10 mouse cellular contexts compared by ENCODE assay signal in the genomic region with DNA sequence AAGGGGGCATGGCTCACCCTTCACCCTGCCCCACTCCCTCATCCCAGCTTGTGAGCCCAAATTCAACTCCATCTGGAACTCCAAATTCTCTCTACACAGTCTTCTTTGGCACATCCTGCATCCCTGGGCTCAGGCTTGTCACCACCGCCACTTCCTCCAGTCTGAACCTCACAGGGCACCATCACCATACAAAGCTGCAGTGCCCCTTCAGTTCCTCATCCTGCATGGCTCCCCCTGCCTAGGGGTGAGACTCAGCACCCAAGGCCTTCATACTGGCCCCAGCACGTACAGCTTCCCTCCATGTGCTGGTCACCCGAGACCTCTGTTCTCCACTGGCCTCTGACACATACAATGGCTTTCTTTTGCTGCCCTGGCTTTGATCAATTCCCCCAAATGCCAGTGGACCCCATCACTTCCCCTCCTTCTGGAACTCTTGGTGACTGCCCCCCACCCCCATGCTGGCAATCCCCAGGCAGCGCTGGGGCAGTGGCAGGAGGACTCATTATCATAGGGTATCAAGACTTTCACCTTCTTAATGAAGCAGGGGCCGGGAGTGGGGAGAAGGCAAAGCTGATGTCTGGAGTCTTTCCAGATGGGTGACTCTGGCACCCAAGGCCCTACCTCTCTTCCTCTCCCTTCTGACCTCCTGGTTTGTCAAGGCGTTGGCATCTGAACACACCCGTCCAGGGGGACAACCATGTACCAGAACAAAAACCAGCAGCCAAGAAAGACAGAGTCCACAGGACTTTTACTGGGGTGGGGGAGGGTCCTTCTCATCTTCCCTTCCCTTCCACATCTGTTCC. TPM values are rescaled to one million over a fixed set of nuclear protein-coding genes. Genes with fewer than 3 reads are reported as not detected.
DNase-seq lines count a peak whose midpoint lies in the region; ATAC-seq lines count a peak whose summit lies in the region.
"Had no signal": no experiment of that assay in that cellular context is flagged by ENCODE, and none has a peak within 500 bp of the region (broad histone marks: within the 10 kb centered on the region; RNA-seq: fewer than 3 reads in every experiment).

No protein-coding gene starts in this region.

- peak overlapping the region; percentile 84 for H3K27ac ChIP-seq in heart, embryonic 13.5 days (replicated peaks)
- H3K27ac ChIP-seq in midbrain, embryonic 12.5 days (replicated peaks): 0 out of 2 replicates have a peak overlapping the region, but pooled peaks have one; percentile 35
- H3K27ac ChIP-seq in midbrain, embryonic 15.5 days: no peak overlapping the region
- peak overlapping the region; percentile 67 for H3K27ac ChIP-seq in intestine, embryonic 16.5 days (ENCODE audit: low read length)
- H3K27ac ChIP-seq in stomach, embryonic 15.5 days: peak overlapping the region; percentile 83
- no peak overlapping the region for H3K27ac ChIP-seq in midbrain, embryonic 16.5 days (ENCODE audit: low read length)

- peak overlapping the region; percentile 9 for H3K4me2 ChIP-seq in heart, embryonic 13.5 days
- no peak overlapping the region for H3K4me2 ChIP-seq in midbrain, embryonic 12.5 days (replicated peaks)
- H3K4me2 ChIP-seq in midbrain, embryonic 15.5 days: no peak overlapping the region
- H3K4me2 ChIP-seq in intestine, embryonic 16.5 days (ENCODE audit: low read depth, low read length): peak overlapping the region; percentile 9; the same call in 1 of the 2 replicates
- H3K4me2 ChIP-seq in stomach, embryonic 15.5 days: peak overlapping the region; percentile 33; the same call in 1 of the 2 replicates
- no peak overlapping the region for H3K4me2 ChIP-seq in midbrain, embryonic 16.5 days (ENCODE audit: low read length)

- no peak overlapping the region for H3K4me3 ChIP-seq in heart, embryonic 13.5 days
- H3K4me3 ChIP-seq in midbrain, embryonic 12.5 days: no peak overlapping the region
- H3K4me3 ChIP-seq in midbrain, embryonic 15.5 days: no peak overlapping the region
- H3K4me3 ChIP-seq in intestine, embryonic 16.5 days (ENCODE audit: low read length): no peak overlapping the region
- H3K4me3 ChIP-seq in stomach, embryonic 15.5 days (replicated peaks): no peak overlapping the region
- H3K4me3 ChIP-seq in midbrain, embryonic 16.5 days (ENCODE audit: low read depth, low read length): no peak overlapping the region
- H3K4me3 ChIP-seq: megakaryocyte, embryonic 14.5 days had no signal

- peaks cover 42% of the 10 kb centered on the region for H3K36me3 ChIP-seq in heart, embryonic 13.5 days
- H3K36me3 ChIP-seq in midbrain, embryonic 12.5 days: peaks cover 16% of the 10 kb centered on the region; the same call in 1 of the 2 replicates
- H3K36me3 ChIP-seq in midbrain, embryonic 15.5 days (replicated peaks): no peaks in the 10 kb centered on the region
- no peaks in the 10 kb centered on the region; the same call in 1 of the 2 replicates for H3K36me3 ChIP-seq in intestine, embryonic 16.5 days (ENCODE audit: control insufficient read depth, insufficient read depth, low read length)
- peaks cover 17% of the 10 kb centered on the region; the same call in 1 of the 2 replicates for H3K36me3 ChIP-seq in stomach, embryonic 15.5 days
- no peaks in the 10 kb centered on the region for H3K36me3 ChIP-seq in midbrain, embryonic 16.5 days (ENCODE audit: control insufficient read depth, insufficient read depth, low read length)

- DNase-seq in heart, adult 18-20 months: no peak
- no peak for DNase-seq in thymus, adult 18-20 months
- DNase-seq: cerebellum, adult 18-20 months had no signal

- peaks cover 99% of the 10 kb centered on the region for H3K4me1 ChIP-seq in heart, embryonic 13.5 days
- peaks cover 29% of the 10 kb centered on the region for H3K4me1 ChIP-seq in midbrain, embryonic 12.5 days
- peaks cover 13% of the 10 kb centered on the region for H3K4me1 ChIP-seq in midbrain, embryonic 15.5 days
- H3K4me1 ChIP-seq in intestine, embryonic 16.5 days (ENCODE audit: control insufficient read depth, insufficient read depth, low read length): peaks cover 55% of the 10 kb centered on the region
- H3K4me1 ChIP-seq in stomach, embryonic 15.5 days: peaks cover 88% of the 10 kb centered on the region
- H3K4me1 ChIP-seq in midbrain, embryonic 16.5 days (ENCODE audit: control insufficient read depth, insufficient read depth, low read length): no peaks in the 10 kb centered on the region; the same call in 1 of the 2 replicates

- H3K27me3 ChIP-seq in heart, embryonic 13.5 days (replicated peaks): no peaks in the 10 kb centered on the region
- no peaks in the 10 kb centered on the region for H3K27me3 ChIP-seq in midbrain, embryonic 12.5 days
- H3K27me3 ChIP-seq in midbrain, embryonic 15.5 days (replicated peaks): no peaks in the 10 kb centered on the region
- H3K27me3 ChIP-seq in intestine, embryonic 16.5 days (replicated peaks; ENCODE audit: control insufficient read depth, insufficient read depth, low read length): no peaks in the 10 kb centered on the region
- H3K27me3 ChIP-seq in stomach, embryonic 15.5 days (replicated peaks): no peaks in the 10 kb centered on the region
- H3K27me3 ChIP-seq in midbrain, embryonic 16.5 days (ENCODE audit: control insufficient read depth, insufficient read depth, low read depth, low read length): no peaks in the 10 kb centered on the region

- no peak for ATAC-seq in heart, embryonic 13.5 days (ENCODE audit: extremely low read depth, insufficient number of reproducible peaks, low FRiP score, low TSS enrichment)
- ATAC-seq in midbrain, embryonic 12.5 days (ENCODE audit: low FRiP score, low read depth): no peak
- no peak for ATAC-seq in midbrain, embryonic 15.5 days (replicated peaks)
- no peak for ATAC-seq in intestine, embryonic 16.5 days
- ATAC-seq in stomach, embryonic 15.5 days (ENCODE audit: insufficient read depth, low FRiP score, low read depth): no peak; the same call in 1 of the 2 replicates
- ATAC-seq in midbrain, embryonic 16.5 days: no peak

- H3K9me3 ChIP-seq in heart, embryonic 13.5 days: no peaks in the 10 kb centered on the region
- H3K9me3 ChIP-seq in midbrain, embryonic 12.5 days: no peaks in the 10 kb centered on the region
- no peaks in the 10 kb centered on the region for H3K9me3 ChIP-seq in midbrain, embryonic 15.5 days
- H3K9me3 ChIP-seq in intestine, embryonic 16.5 days (ENCODE audit: control insufficient read depth, low read length): no peaks in the 10 kb centered on the region
- H3K9me3 ChIP-seq in stomach, embryonic 15.5 days: no peaks in the 10 kb centered on the region
- H3K9me3 ChIP-seq in midbrain, embryonic 16.5 days (replicated peaks; ENCODE audit: control insufficient read depth, low read length, poor library complexity, severe bottlenecking): no peaks in the 10 kb centered on the region
- H3K9me3 ChIP-seq: megakaryocyte, embryonic 14.5 days had no signal

- WGBS in heart, embryonic 13.5 days: 33% methylated on average over 7 of the region's 7 CpGs
- 55% methylated on average over 7 of the region's 7 CpGs for WGBS in midbrain, embryonic 12.5 days
- WGBS in midbrain, embryonic 15.5 days: 65% methylated on average over 7 of the region's 7 CpGs
- WGBS in intestine, embryonic 16.5 days: 44% methylated on average over 7 of the region's 7 CpGs
- 41% methylated on average over 7 of the region's 7 CpGs for WGBS in stomach, embryonic 15.5 days
- WGBS in midbrain, embryonic 16.5 days: 62% methylated on average over 7 of the region's 7 CpGs

- peak overlapping the region; percentile 74 for H3K9ac ChIP-seq in heart, embryonic 13.5 days
- H3K9ac ChIP-seq in midbrain, embryonic 12.5 days (replicated peaks): no peak overlapping the region
- H3K9ac ChIP-seq in midbrain, embryonic 15.5 days: no peak overlapping the region
- H3K9ac ChIP-seq in intestine, embryonic 16.5 days (ENCODE audit: low read depth, low read length): peak overlapping the region; percentile 59
- no peak overlapping the region for H3K9ac ChIP-seq in stomach, embryonic 15.5 days
- no peak overlapping the region for H3K9ac ChIP-seq in midbrain, embryonic 16.5 days (ENCODE audit: low read depth, low read length)

RNA-seq across cellular contexts. Expression of a gene that starts 12.7 kb away (rescaled TPM):
- 5.2 and 5.7 TPM in 2 replicates for polyA plus RNA-seq in heart, embryonic 13.5 days (2015; fragmentation: Nextera tagmentation; extraction: Ambion mirVana)
- 10 to 100 TPM; 23.6 to 24.8 TPM for total RNA-seq in heart, adult 18-20 months (2021)
- 7.1 and 7.9 TPM in 2 replicates for polyA plus RNA-seq in midbrain, embryonic 12.5 days (2016; fragmentation: Nextera tagmentation; extraction: Ambion mirVana)
- 13.9 and 14.4 TPM in 2 replicates for polyA plus RNA-seq in midbrain, embryonic 15.5 days (2015; fragmentation: Nextera tagmentation; extraction: Ambion mirVana)
- polyA plus RNA-seq in intestine, embryonic 16.5 days (2015; fragmentation: Nextera tagmentation; extraction: Ambion mirVana): 4.1 and 4.6 TPM in 2 replicates
- polyA plus RNA-seq in stomach, embryonic 15.5 days (2015; fragmentation: Nextera tagmentation; extraction: Ambion mirVana): 6.2 and 7.9 TPM in 2 replicates
- polyA plus RNA-seq in midbrain, embryonic 16.5 days (2015; fragmentation: Nextera tagmentation; extraction: Ambion mirVana): 13.8 and 17.6 TPM in 2 replicates

RNA-seq across cellular contexts. Expression of a gene that starts 55.2 kb away (rescaled TPM):
- 4.3 and 4.6 TPM in 2 replicates for polyA plus RNA-seq in heart, embryonic 13.5 days (2015; fragmentation: Nextera tagmentation; extraction: Ambion mirVana)
- total RNA-seq in heart, adult 18-20 months (2021): 1 to 10 TPM; 3.2 TPM
- polyA plus RNA-seq in midbrain, embryonic 12.5 days (2016; fragmentation: Nextera tagmentation; extraction: Ambion mirVana): 2.2 and 3.0 TPM in 2 replicates
- polyA plus RNA-seq in midbrain, embryonic 15.5 days (2015; fragmentation: Nextera tagmentation; extraction: Ambion mirVana): 3.2 and 3.6 TPM in 2 replicates
- polyA plus RNA-seq in intestine, embryonic 16.5 days (2015; fragmentation: Nextera tagmentation; extraction: Ambion mirVana): 9.0 and 9.8 TPM in 2 replicates
- polyA plus RNA-seq in stomach, embryonic 15.5 days (2015; fragmentation: Nextera tagmentation; extraction: Ambion mirVana): 8.0 and 8.2 TPM in 2 replicates
- 2.8 and 3.0 TPM in 2 replicates for polyA plus RNA-seq in midbrain, embryonic 16.5 days (2015; fragmentation: Nextera tagmentation; extraction: Ambion mirVana)

RNA-seq across cellular contexts. Expression of a gene that starts 56.0 kb away (rescaled TPM):
- 2.9 and 3.7 TPM in 2 replicates for polyA plus RNA-seq in heart, embryonic 13.5 days (2015; fragmentation: Nextera tagmentation; extraction: Ambion mirVana)
- total RNA-seq in heart, adult 18-20 months (2021): 1 to 10 TPM; 4.5 to 5.4 TPM
- 2.3 and 2.4 TPM in 2 replicates for polyA plus RNA-seq in midbrain, embryonic 12.5 days (2016; fragmentation: Nextera tagmentation; extraction: Ambion mirVana)
- polyA plus RNA-seq in midbrain, embryonic 15.5 days (2015; fragmentation: Nextera tagmentation; extraction: Ambion mirVana): 4.7 and 5.9 TPM in 2 replicates
- 2.4 and 3.8 TPM in 2 replicates for polyA plus RNA-seq in intestine, embryonic 16.5 days (2015; fragmentation: Nextera tagmentation; extraction: Ambion mirVana)
- polyA plus RNA-seq in stomach, embryonic 15.5 days (2015; fragmentation: Nextera tagmentation; extraction: Ambion mirVana): 3.2 and 4.1 TPM in 2 replicates
- polyA plus RNA-seq in midbrain, embryonic 16.5 days (2015; fragmentation: Nextera tagmentation; extraction: Ambion mirVana): 5.0 and 5.4 TPM in 2 replicates

Comparison
In these comparisons a context has a peak if more than half of its experiments do, and no peak if none do; other contexts are left out.
1. H3K27ac ChIP-seq: peak in heart, embryonic 13.5 days (single experiment), midbrain, embryonic 12.5 days (single experiment), intestine, embryonic 16.5 days (single experiment) and stomach, embryonic 15.5 days (single experiment); none in midbrain, embryonic 15.5 days (single experiment) and midbrain, embryonic 16.5 days (single experiment).
2. H3K4me2 ChIP-seq: peak in heart, embryonic 13.5 days (single experiment), intestine, embryonic 16.5 days (single experiment) and stomach, embryonic 15.5 days (single experiment); none in midbrain, embryonic 12.5 days (single experiment), midbrain, embryonic 15.5 days (single experiment) and midbrain, embryonic 16.5 days (single experiment).
3. H3K9ac ChIP-seq: peak in heart, embryonic 13.5 days (single experiment) and intestine, embryonic 16.5 days (single experiment); none in midbrain, embryonic 12.5 days (single experiment), midbrain, embryonic 15.5 days (single experiment), stomach, embryonic 15.5 days (single experiment) and midbrain, embryonic 16.5 days (single experiment).